Mouse (Mus musculus) small intestine, adult 2 months (tissue): ENCODE measurements around the gene Tmem87b. TPM values are rescaled to one million over a fixed set of nuclear protein-coding genes. Genes with fewer than 3 reads are reported as not detected.

Experiments used
- H3K27ac ChIP-seq: fragments of 200-500 bp; 2 replicates; pipeline ENCODE4 v1.5.1; 2012; ENCODE audit warnings: low read depth, low read length, control low read depth, inconsistent platforms; ENCODE audit not compliant: insufficient read depth
- H3K27me3 ChIP-seq: fragments of 200-500 bp; 2 replicates; pipeline ENCODE4 v1.6.1; 2012; ENCODE audit warnings: mild to moderate bottlenecking, moderate library complexity, low read length, inconsistent platforms; ENCODE audit not compliant: control insufficient read depth, insufficient read depth
- H3K36me3 ChIP-seq: fragments of 200-500 bp; 2 replicates; pipeline ENCODE4 v1.6.1; 2012; ENCODE audit warnings: mild to moderate bottlenecking, low read length, control low read depth, inconsistent platforms; ENCODE audit not compliant: control insufficient read depth, insufficient read depth
- H3K4me1 ChIP-seq: fragments of 200-500 bp; 2 replicates; pipeline ENCODE4 v1.6.1; 2012; ENCODE audit warnings: low read length, inconsistent platforms, mixed read lengths; ENCODE audit not compliant: control insufficient read depth, insufficient read depth, insufficient read length
- H3K4me3 ChIP-seq: fragments of 200-500 bp; 2 replicates; pipeline ENCODE4 v1.5.1; 2012; ENCODE audit warnings: low read depth, mild to moderate bottlenecking, control low read depth, inconsistent platforms, low read length, moderate library complexity
- CTCF ChIP-seq: fragments of 200-500 bp; IDR thresholded peaks from 2 replicates; pipeline ENCODE4 v1.5.1; 2012; ENCODE audit warnings: low read depth, mild to moderate bottlenecking, control low read depth, inconsistent platforms, low read length, moderate library complexity, mixed read lengths; ENCODE audit not compliant: insufficient replicate concordance, insufficient read length; ENCODE audit errors: extremely low read depth
- POLR2A ChIP-seq: fragments of 200-500 bp; IDR thresholded peaks from 2 replicates; pipeline ENCODE4 v1.6.1; 2012; ENCODE audit warnings: low read depth, mild to moderate bottlenecking, control low read depth, inconsistent platforms, low read length, moderate library complexity
- WGBS: fragments of 180-500 bp; shearing (Covaris S2); methylation state at CpG from one replicate; pipeline ENCODE4 v1.1.7; 2018; 5-methylcytosine and 5-hydroxymethylcytosine counted together
- polyA plus RNA-seq: library from polyadenylated mRNA; depleted of rRNA; stranded (reverse); fragments of >200 nt; gene quantifications from 2 replicates; pipeline ENCODE4 v1.2.3, GENCODE M21; 2012

Tmem87b gene
- polyA plus RNA-seq, 1 experiment, result 12.3 TPM

- 2% methylated on average over 38 of the region's 38 CpGs for WGBS
- no peak overlapping the region for H3K27ac ChIP-seq
- no peaks in the 10 kb centered on the region for H3K36me3 ChIP-seq
- TF ChIP-seq POLR2A (no peak), CTCF (no peak)
- H3K4me1 ChIP-seq, result no peaks in the 10 kb centered on the region
- H3K4me3 ChIP-seq, result peak overlapping the region; percentile 55
- H3K27me3 ChIP-seq, result peaks cover 9% of the 10 kb centered on the region
Measured at GRCm38 (mm10) chr2:128863777-128864331, 45.9 kb downstream of the Tmem87b start.

DNA sequence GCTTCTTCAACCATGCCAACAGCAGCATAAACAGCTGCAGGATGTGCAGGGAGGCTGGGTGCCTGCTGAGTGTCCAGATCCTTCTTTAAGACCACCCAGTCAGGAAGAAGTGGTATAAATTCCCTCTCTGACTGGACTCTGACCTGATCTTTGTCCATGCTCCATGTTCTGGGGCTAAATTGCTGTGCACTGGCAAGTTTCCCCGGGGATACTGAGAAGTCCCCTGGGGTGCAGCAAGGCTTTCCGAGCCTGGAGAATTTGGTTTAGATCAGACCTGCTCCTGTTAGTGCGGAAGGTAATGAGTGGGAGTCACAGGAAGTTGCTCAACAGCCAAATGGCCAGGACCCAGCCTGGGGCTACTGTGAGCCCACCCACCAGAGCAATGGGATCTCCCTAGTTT is 47.1 kb downstream of the Tmem87b start:
- Histone ChIP-seq H3K27me3 (peaks cover 9% of the 10 kb centered on the region), H3K36me3 (no peaks in the 10 kb centered on the region), H3K4me3 (no peak overlapping the region), H3K4me1 (no peaks in the 10 kb centered on the region), H3K27ac (no peak overlapping the region)
- no peak for TF ChIP-seq POLR2A
- WGBS, result 39% methylated on average over 3 of the region's 3 CpGs

DNA sequence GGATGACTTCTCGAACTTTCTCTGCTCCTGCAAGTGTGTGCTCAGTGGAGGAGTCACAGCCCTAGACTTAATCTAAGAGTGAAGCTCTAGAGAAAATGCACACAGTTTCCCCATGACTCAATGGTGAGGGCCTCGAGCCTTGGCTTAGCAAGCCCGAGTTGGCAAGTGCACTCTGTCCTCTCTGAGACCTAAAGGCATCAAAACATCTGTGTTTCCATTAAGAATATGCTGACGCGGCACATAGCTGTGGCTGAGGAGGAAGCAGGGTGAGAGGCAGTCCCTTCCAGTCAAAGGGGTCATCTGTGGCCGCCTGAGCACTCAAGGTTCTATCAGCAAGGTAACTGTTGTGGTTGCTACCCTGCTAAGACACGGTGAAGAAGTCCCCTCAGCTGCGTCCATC is 53.7 kb downstream of the Tmem87b start:
- H3K27me3 ChIP-seq, result no peaks in the 10 kb centered on the region
- WGBS, result 61% methylated on average over 8 of the region's 8 CpGs
- H3K36me3 ChIP-seq, result no peaks in the 10 kb centered on the region
- no peak overlapping the region for H3K4me3 ChIP-seq
- no peak for TF ChIP-seq CTCF
- no peak for TF ChIP-seq POLR2A
- H3K4me1 ChIP-seq, result no peaks in the 10 kb centered on the region
- H3K27ac ChIP-seq, result no peak overlapping the region

GRCm38 (mm10) chr2:128872256-128872655 is 54.3 kb downstream of the Tmem87b start:
- Histone ChIP-seq H3K36me3 (no peaks in the 10 kb centered on the region), H3K4me3 (no peak overlapping the region), H3K27ac (no peak overlapping the region), H3K4me1 (no peaks in the 10 kb centered on the region), H3K27me3 (no peaks in the 10 kb centered on the region)
- 88% methylated on average over 9 of the region's 9 CpGs for WGBS
- no peak for TF ChIP-seq CTCF
- no peak for TF ChIP-seq POLR2A

DNA sequence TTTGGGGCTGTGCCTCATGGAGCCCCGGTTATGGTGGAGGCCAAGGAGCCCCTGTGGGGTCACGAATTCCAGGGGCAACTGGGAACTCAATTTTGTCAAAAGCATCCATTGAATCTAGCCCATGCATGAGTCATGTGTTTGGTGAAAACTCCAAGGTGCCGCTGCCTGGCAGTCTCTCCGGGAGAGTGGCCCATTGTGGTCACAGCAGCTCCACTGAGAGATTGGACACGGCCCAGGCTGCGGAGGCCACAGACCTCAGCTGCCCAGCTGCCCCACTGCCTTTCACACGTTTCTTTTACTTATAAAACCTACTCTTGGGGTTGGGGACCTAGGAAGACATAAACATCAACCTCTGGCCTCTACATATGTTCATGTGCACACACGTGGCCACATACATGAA is 57.6 kb downstream of the Tmem87b start:
- TF ChIP-seq POLR2A, result no peak
- no peak for TF ChIP-seq CTCF
- Histone ChIP-seq H3K27me3 (no peaks in the 10 kb centered on the region), H3K36me3 (no peaks in the 10 kb centered on the region), H3K4me1 (no peaks in the 10 kb centered on the region), H3K27ac (no peak overlapping the region), H3K4me3 (no peak overlapping the region)
- WGBS, result 74% methylated on average over 8 of the region's 8 CpGs

DNA sequence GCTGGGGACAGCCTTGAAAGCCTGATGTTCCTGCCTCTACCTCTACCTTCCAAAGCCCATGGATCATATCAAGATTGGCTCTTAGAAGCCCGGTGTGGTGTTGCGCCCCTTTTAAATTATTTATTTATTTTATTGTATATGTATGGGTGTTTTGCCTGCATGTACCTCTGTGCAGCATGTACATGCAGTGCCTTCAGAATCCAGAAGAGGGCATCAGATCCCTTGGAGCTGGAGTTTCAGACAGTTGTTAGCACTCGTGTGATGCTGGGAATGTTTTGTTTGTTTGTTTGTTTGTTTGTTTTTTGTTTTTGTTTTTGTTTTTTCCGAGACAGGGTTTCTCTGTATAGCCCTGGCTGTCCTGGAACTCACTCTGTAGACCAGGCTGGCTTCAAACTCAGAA is 63.3 kb downstream of the Tmem87b start:
- H3K36me3 ChIP-seq, result no peaks in the 10 kb centered on the region
- no peaks in the 10 kb centered on the region for H3K27me3 ChIP-seq
- no peaks in the 10 kb centered on the region for H3K4me1 ChIP-seq
- TF ChIP-seq CTCF, result 0 out of 2 replicates have a peak, but pooled peaks have one; percentile 7
- no peak for TF ChIP-seq POLR2A
- H3K27ac ChIP-seq, result no peak overlapping the region
- 53% methylated on average over 4 of the region's 4 CpGs for WGBS
- no peak overlapping the region for H3K4me3 ChIP-seq

- no peaks in the 10 kb centered on the region for H3K27me3 ChIP-seq
- WGBS, result 82% methylated on average over 8 of the region's 8 CpGs
- TF ChIP-seq POLR2A, result no peak
- TF ChIP-seq CTCF, result no peak
- H3K4me3 ChIP-seq, result no peak overlapping the region
- no peak overlapping the region for H3K27ac ChIP-seq
- no peaks in the 10 kb centered on the region for H3K36me3 ChIP-seq
- no peaks in the 10 kb centered on the region for H3K4me1 ChIP-seq
Measured at GRCm38 (mm10) chr2:128885225-128885811, 67.4 kb downstream of the Tmem87b start.
